Mouse (Mus musculus) heart, adult 2 months (tissue): Measurements from ENCODE around the gene Efhd1.

Experiments used
- CTCF ChIP-seq: fragments of 200-600 bp; IDR thresholded peaks from 2 replicates; pipeline ENCODE4 v1.8.1; 2022; ENCODE audit warnings: antibody characterized with exemption, mild to moderate bottlenecking, moderate library complexity
- EP300 ChIP-seq: fragments of 200-500 bp; IDR thresholded peaks from 2 replicates; pipeline ENCODE4 v1.6.1; 2011; ENCODE audit warnings: low read depth, low read length, control low read depth; ENCODE audit not compliant: insufficient read depth
- POLR2A ChIP-seq: fragments of 200-500 bp; IDR thresholded peaks from 2 replicates; pipeline ENCODE4 v1.6.1; 2011; ENCODE audit warnings: mild to moderate bottlenecking, low read depth, low read length, control low read depth; ENCODE audit not compliant: insufficient read depth

DNA sequence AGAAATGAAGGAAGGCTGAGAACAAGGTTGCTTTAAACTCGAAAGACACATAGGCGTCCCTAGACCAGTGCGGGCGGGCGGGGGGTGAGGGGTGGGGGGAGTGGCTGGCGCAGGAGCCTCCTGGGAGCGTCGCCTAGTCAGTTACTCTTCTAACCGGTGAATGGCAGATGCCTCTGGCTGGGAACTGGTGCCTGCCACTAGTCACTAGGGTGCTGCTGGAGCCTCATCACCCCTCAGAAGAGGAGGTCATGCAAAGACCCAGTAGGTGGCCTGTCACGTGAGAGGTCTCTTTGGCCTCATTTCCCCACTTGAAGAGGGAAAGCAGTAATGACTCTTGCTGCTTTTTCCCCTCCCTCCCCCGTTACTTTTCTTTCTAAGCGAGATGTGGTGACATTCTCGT is 1.0 kb downstream of the Efhd1 start:
- no peak for TF ChIP-seq CTCF
- TF ChIP-seq POLR2A, result no peak
- TF ChIP-seq EP300, result no peak
